Mouse (Mus musculus): ENCODE measurements around the gene Astn2.

Gene Astn2

DNA sequence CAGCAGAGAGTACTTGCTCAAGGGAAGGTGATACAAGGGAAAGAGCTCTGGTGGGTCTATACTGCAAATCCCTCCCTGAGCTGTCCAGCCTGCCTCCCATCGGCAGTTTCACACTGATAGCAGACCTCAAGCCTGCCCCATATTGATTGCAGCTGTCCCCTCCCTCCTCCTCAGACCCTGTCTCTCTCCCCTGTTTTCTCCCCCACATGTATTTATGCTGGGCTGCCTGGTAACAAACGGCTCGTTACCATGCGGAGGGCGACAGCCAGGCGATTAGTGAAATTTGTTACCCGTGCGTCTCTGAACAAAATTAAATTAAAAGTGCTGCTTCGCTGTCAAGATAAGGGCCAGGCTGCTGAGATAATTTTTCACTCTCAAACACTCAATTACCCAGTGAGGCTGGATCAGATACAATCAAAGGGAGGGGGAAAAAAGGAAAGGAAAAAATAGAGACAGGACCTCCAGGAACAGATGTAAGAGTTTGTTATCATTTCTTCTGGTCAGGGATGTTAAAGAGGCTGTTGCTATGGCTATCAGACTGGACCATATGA is 373.0 kb downstream of the Astn2 start:
- TF ChIP-seq CTCF (conservative IDR thresholded peaks at IDR 0.05; ENCODE audit: low read length): no peak
- no peak for TF ChIP-seq NANOG (IDR thresholded peaks at IDR 0.05; ENCODE audit: borderline replicate concordance, low read length)
- no peak for TF ChIP-seq POU5F1 (IDR thresholded peaks at IDR 0.05; ENCODE audit: borderline replicate concordance, low read length)

DNA sequence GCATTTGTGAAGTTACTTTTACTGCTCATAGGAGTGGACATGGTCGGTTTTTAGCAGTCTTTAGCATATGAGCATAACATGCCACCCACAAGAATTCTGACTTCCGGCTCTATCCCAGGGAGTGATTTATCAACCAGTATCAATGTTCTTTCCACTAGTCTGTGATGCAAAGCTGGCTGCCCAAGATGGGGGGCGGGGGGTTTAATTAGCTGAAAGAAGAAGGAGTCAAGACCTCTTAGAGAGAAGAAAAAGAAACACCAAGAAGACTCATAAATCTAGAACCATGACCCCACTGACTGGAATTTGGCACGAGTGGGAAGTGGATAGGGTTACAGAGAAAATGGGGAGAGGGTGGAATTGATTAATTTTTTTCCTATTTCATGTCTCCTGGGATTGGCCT is 374.5 kb downstream of the Astn2 start:
- no peak overlapping the region for H3K4me3 ChIP-seq (replicated peaks; ENCODE audit: low read length)
- no peaks in the 10 kb centered on the region for H3K9me3 ChIP-seq (ENCODE audit: low read length)
- no peaks in the 10 kb centered on the region for H3K4me1 ChIP-seq (replicated peaks; ENCODE audit: low read depth, low read length)
- H3K36me3 ChIP-seq (ENCODE audit: insufficient read depth, low read length): no peaks in the 10 kb centered on the region
- no peaks in the 10 kb centered on the region for H3K27me3 ChIP-seq (ENCODE audit: insufficient read depth, low read length)
- TF ChIP-seq NANOG (IDR thresholded peaks at IDR 0.05; ENCODE audit: borderline replicate concordance, low read length) (no peak), POU5F1 (IDR thresholded peaks at IDR 0.05; ENCODE audit: borderline replicate concordance, low read length) (no peak), CTCF (conservative IDR thresholded peaks at IDR 0.05; ENCODE audit: low read length) (no peak)

More for the DNA sequence above, 373.0 kb downstream of the Astn2 start:
- Histone ChIP-seq H3K4me1 (replicated peaks; ENCODE audit: low read depth, low read length) (no peaks in the 10 kb centered on the region), H3K36me3 (ENCODE audit: insufficient read depth, low read length) (no peaks in the 10 kb centered on the region), H3K4me3 (replicated peaks; ENCODE audit: low read length) (no peak overlapping the region), H3K27me3 (ENCODE audit: insufficient read depth, low read length) (no peaks in the 10 kb centered on the region), H3K9me3 (ENCODE audit: low read length) (no peaks in the 10 kb centered on the region)

DNA sequence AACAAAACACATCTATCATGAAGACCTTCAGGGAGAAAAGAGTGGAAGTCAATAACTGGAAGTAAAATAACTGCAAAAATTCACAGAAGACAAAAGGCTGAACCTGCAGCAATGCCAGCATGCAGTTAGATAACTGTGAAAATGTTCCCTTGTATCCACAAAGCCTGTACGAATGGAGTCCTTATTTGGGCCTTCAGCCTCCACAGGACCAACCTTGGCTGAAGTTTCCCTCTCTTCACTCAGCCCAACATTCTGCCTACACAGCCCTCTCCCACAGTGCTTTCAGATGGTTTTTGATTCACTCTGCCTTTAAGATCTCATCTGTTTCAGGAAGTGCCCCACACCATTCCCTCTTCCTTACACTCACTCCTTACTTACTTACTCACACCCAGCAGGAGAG is 376.5 kb downstream of the Astn2 start:
- H3K4me3 ChIP-seq (replicated peaks; ENCODE audit: low read length): no peak overlapping the region
- no peaks in the 10 kb centered on the region for H3K9me3 ChIP-seq (ENCODE audit: low read length)
- no peaks in the 10 kb centered on the region for H3K4me1 ChIP-seq (replicated peaks; ENCODE audit: low read depth, low read length)
- no peak for TF ChIP-seq NANOG (IDR thresholded peaks at IDR 0.05; ENCODE audit: borderline replicate concordance, low read length)
- no peak for TF ChIP-seq CTCF (conservative IDR thresholded peaks at IDR 0.05; ENCODE audit: low read length)
- TF ChIP-seq POU5F1 (IDR thresholded peaks at IDR 0.05; ENCODE audit: borderline replicate concordance, low read length): no peak
- no peaks in the 10 kb centered on the region for H3K27me3 ChIP-seq (ENCODE audit: insufficient read depth, low read length)
- H3K36me3 ChIP-seq (ENCODE audit: insufficient read depth, low read length): no peaks in the 10 kb centered on the region

DNA sequence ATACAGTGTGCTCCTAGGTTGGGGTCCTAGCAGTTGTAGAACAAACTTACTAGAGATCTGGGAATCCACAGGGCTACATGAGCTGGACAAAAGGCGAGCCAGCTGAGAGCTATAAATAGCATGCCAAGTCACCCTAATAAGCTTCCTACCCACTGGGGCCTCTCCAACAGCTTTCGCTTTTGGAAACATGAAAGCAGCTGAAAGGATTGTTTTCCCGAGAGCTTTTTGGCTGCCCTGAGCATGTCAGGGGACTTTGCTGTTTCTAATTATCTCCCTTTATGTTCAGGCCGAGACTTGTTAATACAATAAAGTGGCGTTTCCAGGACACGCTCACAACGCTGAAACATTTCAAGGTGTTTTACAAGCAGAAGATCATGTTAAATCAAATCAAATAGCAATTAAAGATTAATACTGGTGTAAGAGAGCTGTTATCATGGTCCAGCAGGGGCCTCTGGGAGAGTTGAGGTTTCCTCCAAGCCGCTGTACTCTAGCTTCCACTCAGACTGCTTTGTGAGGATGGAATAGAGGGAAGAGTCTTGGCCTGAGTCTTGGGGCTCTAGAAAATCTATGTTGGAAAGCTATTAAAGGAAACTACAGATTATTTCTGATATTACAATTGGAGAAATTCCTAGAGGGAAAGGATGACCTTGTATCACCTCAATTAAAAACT is 378.9 kb downstream of the Astn2 start:
- Histone ChIP-seq H3K27me3 (ENCODE audit: insufficient read depth, low read length) (no peaks in the 10 kb centered on the region), H3K36me3 (ENCODE audit: insufficient read depth, low read length) (no peaks in the 10 kb centered on the region), H3K9me3 (ENCODE audit: low read length) (no peaks in the 10 kb centered on the region), H3K4me3 (replicated peaks; ENCODE audit: low read length) (no peak overlapping the region), H3K4me1 (replicated peaks; ENCODE audit: low read depth, low read length) (no peaks in the 10 kb centered on the region)
- no peak for TF ChIP-seq NANOG (IDR thresholded peaks at IDR 0.05; ENCODE audit: borderline replicate concordance, low read length)
- TF ChIP-seq POU5F1 (IDR thresholded peaks at IDR 0.05; ENCODE audit: borderline replicate concordance, low read length): no peak
- no peak for TF ChIP-seq CTCF (conservative IDR thresholded peaks at IDR 0.05; ENCODE audit: low read length)

DNA sequence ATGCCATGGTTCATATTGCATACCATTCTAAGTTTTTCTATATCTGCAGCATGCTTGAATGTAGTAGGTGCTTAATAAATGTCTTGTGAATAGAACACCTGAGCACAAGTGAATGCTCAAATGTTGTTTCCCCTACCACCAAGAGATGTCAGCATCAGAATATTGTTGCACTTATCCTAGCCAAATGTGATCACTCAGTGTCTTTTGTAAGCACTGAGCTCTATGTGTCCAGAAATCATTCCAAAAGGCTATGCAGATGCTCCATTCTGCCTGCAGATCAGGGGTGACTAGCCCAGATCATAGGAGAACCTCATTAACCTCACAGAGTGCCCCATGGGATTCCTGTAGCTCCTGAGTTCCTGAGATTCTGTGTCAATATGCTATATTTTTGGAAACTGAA is 401.5 kb downstream of the Astn2 start:
- no peak for TF ChIP-seq POU5F1 (IDR thresholded peaks at IDR 0.05; ENCODE audit: borderline replicate concordance, low read length)
- TF ChIP-seq NANOG (IDR thresholded peaks at IDR 0.05; ENCODE audit: borderline replicate concordance, low read length): no peak
- TF ChIP-seq CTCF (conservative IDR thresholded peaks at IDR 0.05; ENCODE audit: low read length): no peak; the same call in 1 of the 2 replicates
- Histone ChIP-seq H3K4me1 (replicated peaks; ENCODE audit: low read depth, low read length) (no peaks in the 10 kb centered on the region), H3K27me3 (ENCODE audit: insufficient read depth, low read length) (no peaks in the 10 kb centered on the region), H3K9me3 (ENCODE audit: low read length) (no peaks in the 10 kb centered on the region), H3K36me3 (ENCODE audit: insufficient read depth, low read length) (no peaks in the 10 kb centered on the region), H3K4me3 (replicated peaks; ENCODE audit: low read length) (no peak overlapping the region)

DNA sequence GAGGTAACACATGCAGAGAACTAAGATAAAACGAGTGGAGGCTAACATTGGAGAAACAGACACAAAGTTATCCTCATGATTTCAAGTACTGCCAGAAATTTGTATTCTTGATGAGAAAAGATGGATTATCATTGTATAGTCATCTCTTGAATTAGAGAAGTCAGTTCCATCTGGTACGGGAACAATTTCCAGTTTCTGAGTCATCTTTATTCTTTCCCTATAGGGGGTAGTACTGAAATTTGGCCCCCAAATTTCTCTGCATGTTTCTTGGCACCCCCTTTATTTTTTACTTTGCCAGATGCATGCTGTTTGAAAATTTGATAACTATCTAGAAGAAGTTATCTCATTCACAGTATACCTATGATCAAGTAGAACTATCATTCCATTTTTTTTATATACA is 420.8 kb downstream of the Astn2 start:
- TF ChIP-seq NANOG (IDR thresholded peaks at IDR 0.05; ENCODE audit: borderline replicate concordance, low read length): no peak
- TF ChIP-seq CTCF (conservative IDR thresholded peaks at IDR 0.05; ENCODE audit: low read length): no peak
- TF ChIP-seq POU5F1 (IDR thresholded peaks at IDR 0.05; ENCODE audit: borderline replicate concordance, low read length): no peak
- Histone ChIP-seq H3K4me3 (replicated peaks; ENCODE audit: low read length) (no peak overlapping the region), H3K36me3 (ENCODE audit: insufficient read depth, low read length) (no peaks in the 10 kb centered on the region), H3K4me1 (replicated peaks; ENCODE audit: low read depth, low read length) (no peaks in the 10 kb centered on the region), H3K27me3 (ENCODE audit: insufficient read depth, low read length) (no peaks in the 10 kb centered on the region), H3K9me3 (ENCODE audit: low read length) (no peaks in the 10 kb centered on the region)

DNA sequence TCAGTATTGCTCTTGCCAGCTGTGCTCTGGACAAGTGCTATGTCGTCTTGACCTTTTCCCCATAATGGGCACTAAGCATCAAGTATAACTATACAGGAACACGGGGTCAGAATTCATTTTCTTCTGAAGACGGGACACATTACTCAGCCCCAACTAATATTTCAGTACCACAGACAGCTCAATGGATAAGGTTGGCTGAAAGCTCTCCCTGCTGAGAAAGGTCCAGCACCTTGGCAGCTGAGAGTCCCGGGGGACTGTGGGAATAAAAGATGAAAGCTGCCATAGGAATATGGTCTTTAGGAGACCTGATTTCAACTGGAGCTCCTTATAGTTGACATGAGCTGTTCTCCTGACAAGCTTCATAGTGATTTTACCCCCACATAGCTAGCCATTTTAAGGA is 421.5 kb downstream of the Astn2 start:
- H3K9me3 ChIP-seq (ENCODE audit: low read length): no peaks in the 10 kb centered on the region
- H3K36me3 ChIP-seq (ENCODE audit: insufficient read depth, low read length): no peaks in the 10 kb centered on the region
- H3K27me3 ChIP-seq (ENCODE audit: insufficient read depth, low read length): no peaks in the 10 kb centered on the region
- no peaks in the 10 kb centered on the region for H3K4me1 ChIP-seq (replicated peaks; ENCODE audit: low read depth, low read length)
- no peak for TF ChIP-seq NANOG (IDR thresholded peaks at IDR 0.05; ENCODE audit: borderline replicate concordance, low read length)
- no peak for TF ChIP-seq POU5F1 (IDR thresholded peaks at IDR 0.05; ENCODE audit: borderline replicate concordance, low read length)
- TF ChIP-seq CTCF (conservative IDR thresholded peaks at IDR 0.05; ENCODE audit: low read length): no peak
- H3K4me3 ChIP-seq (replicated peaks; ENCODE audit: low read length): no peak overlapping the region

DNA sequence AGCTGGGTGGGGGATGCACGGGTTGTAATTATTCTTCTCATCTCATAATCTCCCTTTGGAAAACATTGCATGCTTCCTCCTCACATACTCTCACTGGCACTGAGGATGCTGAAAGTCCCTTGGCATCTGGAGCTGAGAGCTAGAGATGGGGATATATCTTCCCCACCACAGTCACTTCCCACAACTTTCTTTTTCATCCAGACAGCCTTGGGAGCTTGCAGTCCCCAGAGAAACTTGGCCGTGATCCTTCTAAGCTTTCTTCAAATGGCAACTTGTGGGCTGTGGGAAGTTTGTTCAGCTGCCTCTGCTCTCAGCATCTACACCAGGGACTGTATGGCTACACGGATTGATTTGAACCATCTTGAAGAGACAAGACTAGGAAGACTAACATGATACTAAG is 428.2 kb downstream of the Astn2 start:
- TF ChIP-seq CTCF (conservative IDR thresholded peaks at IDR 0.05; ENCODE audit: low read length) (no peak), POU5F1 (IDR thresholded peaks at IDR 0.05; ENCODE audit: borderline replicate concordance, low read length) (no peak), NANOG (IDR thresholded peaks at IDR 0.05; ENCODE audit: borderline replicate concordance, low read length) (no peak)
- Histone ChIP-seq H3K9me3 (ENCODE audit: low read length) (no peaks in the 10 kb centered on the region), H3K36me3 (ENCODE audit: insufficient read depth, low read length) (no peaks in the 10 kb centered on the region), H3K4me1 (replicated peaks; ENCODE audit: low read depth, low read length) (no peaks in the 10 kb centered on the region), H3K4me3 (replicated peaks; ENCODE audit: low read length) (no peak overlapping the region), H3K27me3 (ENCODE audit: insufficient read depth, low read length) (no peaks in the 10 kb centered on the region)

DNA sequence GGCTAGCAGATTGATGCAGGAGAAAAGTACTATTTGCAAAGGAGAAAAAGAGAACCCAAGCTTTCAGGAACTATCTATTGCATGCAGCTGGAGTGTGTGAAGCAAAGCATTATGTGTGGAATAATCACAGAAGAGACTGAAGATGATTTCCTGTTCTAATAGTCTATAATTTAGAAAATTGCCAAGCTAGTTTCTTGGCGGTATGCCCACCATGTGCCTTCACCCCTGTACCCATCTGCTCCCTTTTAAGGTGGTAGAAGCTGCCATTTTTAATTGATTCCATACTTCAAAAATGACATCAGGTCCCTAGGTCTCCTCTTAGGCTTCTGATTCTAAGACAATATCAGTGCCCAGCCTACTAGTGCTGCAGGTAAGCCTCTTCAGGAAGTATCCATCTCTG is 432.0 kb downstream of the Astn2 start:
- no peaks in the 10 kb centered on the region for H3K36me3 ChIP-seq (ENCODE audit: insufficient read depth, low read length)
- no peak overlapping the region for H3K4me3 ChIP-seq (replicated peaks; ENCODE audit: low read length)
- H3K4me1 ChIP-seq (replicated peaks; ENCODE audit: low read depth, low read length): no peaks in the 10 kb centered on the region
- no peaks in the 10 kb centered on the region for H3K9me3 ChIP-seq (ENCODE audit: low read length)
- no peaks in the 10 kb centered on the region for H3K27me3 ChIP-seq (ENCODE audit: insufficient read depth, low read length)
- no peak for TF ChIP-seq NANOG (IDR thresholded peaks at IDR 0.05; ENCODE audit: borderline replicate concordance, low read length)
- no peak for TF ChIP-seq POU5F1 (IDR thresholded peaks at IDR 0.05; ENCODE audit: borderline replicate concordance, low read length)
- TF ChIP-seq CTCF (conservative IDR thresholded peaks at IDR 0.05; ENCODE audit: low read length): no peak

Data from E14TG2a.4 (cell line).